Mouse (Mus musculus): Measurements from ENCODE around the gene Eras. TPM values are rescaled to one million over a fixed set of nuclear protein-coding genes. Genes with fewer than 3 reads are reported as not detected.
A peak's percentile ranks its signal among the peaks of the same experiment; 100 is the strongest.

The Eras gene
- polyA plus RNA-seq, 1 experiment from 2014 or later, result not detected

DNA sequence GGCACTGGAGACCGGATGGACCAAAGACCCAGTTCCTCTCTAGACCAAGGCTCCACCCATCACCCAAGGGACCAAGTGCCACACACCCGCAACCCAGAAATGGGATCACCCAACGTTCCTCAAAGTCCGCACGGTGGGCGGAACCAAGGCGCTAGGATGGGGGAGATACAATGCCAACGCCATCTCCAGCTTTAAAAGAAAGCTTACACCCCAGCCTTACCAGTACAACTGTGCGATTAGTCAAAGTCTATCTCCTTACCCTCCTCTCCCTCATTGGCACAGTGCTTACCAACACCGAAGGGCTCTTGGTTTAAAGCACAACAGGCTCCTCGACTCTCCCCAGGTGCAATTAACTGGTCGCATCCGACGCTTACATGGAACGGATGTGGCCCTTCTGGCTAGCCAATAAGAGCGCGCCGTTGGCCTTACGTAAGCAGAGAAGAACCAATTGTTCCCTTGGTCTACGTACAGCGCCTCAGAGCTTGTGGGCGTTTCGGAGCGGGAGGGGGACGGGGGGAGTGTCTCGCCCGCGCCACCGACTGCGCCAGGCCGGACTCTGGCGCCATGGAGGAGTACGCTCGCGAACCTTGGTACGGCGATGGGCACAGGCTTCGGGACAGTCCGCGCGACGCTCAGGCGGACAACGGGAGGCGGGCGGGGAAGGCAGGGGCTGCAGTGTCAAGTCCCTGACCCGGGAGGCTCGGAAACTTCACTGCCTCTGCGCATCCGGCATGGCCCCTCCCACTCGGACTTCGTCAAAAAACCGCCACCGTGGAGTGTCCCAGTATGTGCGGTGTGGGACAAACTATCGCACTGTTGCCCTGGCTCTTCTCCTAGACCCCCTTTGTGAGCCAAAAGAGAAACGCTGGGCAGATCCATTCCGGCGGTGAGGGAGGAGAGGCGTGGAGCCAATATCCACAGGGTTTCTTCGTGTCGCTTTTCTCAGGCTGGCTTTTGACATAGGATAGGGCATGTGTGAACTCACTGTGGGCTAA, 29.2 kb downstream of the Eras start, which contains the start of the genes Pqbp1 and Timm17b:
TSS of gene Pqbp1 (minus strand) at position 390 of the 995 bp plus-strand sequence.
TSS of gene Timm17b (plus strand) at position 478 of the 995 bp plus-strand sequence.
- H3K27ac ChIP-seq, result peak within 1 kb of the TSS; percentile 86
- peak within 1 kb of the TSS; percentile 64 for H3K4me3 ChIP-seq
- WGBS, result 12% methylated on average over 62 of the region's 62 CpGs
- peaks cover 33% of the 10 kb centered on the region for H3K36me3 ChIP-seq
- H3K4me1 ChIP-seq, result 0 out of 2 replicates have a peak, but pooled peaks cover 4% of the 10 kb centered on the region
- H3K27me3 ChIP-seq (ENCODE audit: low read depth, poor library complexity, severe bottlenecking), result no peaks in the 10 kb centered on the region
- no peaks in the 10 kb centered on the region for H3K9me3 ChIP-seq (replicated peaks)
- DNase-seq (ENCODE audit: low spot score), result peak; percentile 81

DNA sequence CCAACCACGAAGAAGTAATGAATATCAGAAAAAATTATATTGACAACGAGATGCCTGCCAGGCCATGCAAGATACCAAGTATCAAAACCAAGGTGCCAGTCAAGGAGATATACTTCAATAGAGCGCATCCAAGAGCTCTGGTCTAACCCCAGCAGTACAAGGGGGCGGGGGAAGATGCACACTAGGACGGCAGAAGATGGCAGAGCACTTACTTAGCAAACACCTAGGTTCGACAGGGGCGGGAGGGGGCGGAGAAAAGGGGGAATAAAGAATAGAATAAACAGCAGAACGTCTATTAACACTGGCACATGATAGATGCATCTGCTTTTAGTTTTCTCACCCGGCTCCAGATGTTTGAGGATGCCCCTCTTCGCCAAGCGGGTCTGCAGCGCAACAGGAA, 30.2 kb downstream of the Eras start:
- Histone ChIP-seq H3K27ac (peak overlapping the region; percentile 86; the same call in 1 of the 2 replicates), H3K4me1 (0 out of 2 replicates have a peak, but pooled peaks cover 4% of the 10 kb centered on the region), H3K9me3 (replicated peaks) (no peaks in the 10 kb centered on the region), H3K4me3 (peak overlapping the region; percentile 64), H3K27me3 (ENCODE audit: low read depth, poor library complexity, severe bottlenecking) (no peaks in the 10 kb centered on the region), H3K36me3 (peaks cover 40% of the 10 kb centered on the region)
- DNase-seq (ENCODE audit: low spot score), result no peak
- WGBS, result 28% methylated on average over 13 of the region's 13 CpGs

DNA sequence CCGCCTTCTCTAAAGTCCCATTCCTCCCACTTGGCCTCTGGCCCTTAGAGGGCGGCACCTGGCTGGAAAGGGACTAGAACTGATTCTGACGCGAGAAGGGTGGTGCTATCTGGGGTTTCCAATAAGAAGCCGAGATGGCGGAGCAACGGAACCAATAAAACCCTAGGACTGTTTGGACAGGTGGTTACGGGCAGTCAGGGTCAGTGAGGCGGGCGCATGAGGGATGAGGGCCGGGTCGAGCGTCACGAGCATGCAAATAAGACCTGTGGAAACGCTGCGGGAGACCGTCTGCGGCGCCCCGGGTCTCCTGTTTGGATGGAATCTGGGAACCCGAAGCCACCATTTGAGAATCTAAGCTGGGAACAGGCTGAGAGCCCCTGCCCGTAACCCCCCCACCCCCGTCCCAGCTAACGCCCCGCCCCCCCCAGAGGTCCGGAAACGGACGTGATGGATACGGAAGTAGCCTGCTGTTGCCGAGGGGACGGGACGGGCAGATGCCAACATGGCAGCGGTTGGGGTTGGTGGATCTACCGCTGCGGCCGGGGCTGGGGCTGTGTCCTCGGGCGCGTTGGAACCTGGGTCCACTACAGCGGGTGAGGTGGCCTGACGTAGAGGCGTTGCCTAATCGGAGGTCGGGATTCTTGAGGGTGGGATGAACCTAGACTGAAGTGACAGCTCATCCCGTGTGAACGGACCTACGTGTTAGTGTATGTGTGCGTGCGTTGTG, 44.4 kb downstream of the Eras start, which contains the start of gene Slc35a2:
TSS of gene Slc35a2 (plus strand) at position 188 of the 727 bp plus-strand sequence.
- Histone ChIP-seq H3K27ac (peak within 1 kb of the TSS; percentile 78), H3K9me3 (replicated peaks) (no peaks in the 10 kb centered on the region), H3K36me3 (peaks cover 9% of the 10 kb centered on the region; the same call in 1 of the 2 replicates), H3K27me3 (ENCODE audit: low read depth, poor library complexity, severe bottlenecking) (no peaks in the 10 kb centered on the region), H3K4me1 (no peaks in the 10 kb centered on the region), H3K4me3 (peak within 1 kb of the TSS; percentile 64)
- WGBS, result 14% methylated on average over 49 of the region's 49 CpGs
- DNase-seq (ENCODE audit: low spot score), result peak; percentile 79

DNA sequence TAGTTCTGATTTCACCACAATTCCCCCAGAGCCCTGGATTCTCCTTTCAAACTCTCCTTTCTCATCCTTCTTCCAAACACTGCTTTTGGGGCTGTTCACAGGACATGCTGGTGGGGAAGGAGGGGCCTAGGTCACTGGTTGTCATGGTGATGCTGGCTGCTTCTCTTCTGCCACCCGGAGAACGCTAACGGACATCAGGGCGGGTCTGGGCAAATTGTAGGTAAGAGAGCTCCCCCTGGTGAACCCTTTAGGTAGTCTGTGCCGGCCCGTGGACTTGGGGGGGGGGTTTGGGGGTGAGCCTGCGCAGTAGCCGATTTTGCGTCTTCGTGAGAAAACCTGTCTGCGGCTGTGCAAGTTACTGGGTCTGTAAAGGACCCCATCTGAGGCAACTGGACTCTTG, 48.6 kb downstream of the Eras start:
- peak overlapping the region; percentile 27 for H3K4me3 ChIP-seq
- 20% methylated on average over 11 of the region's 11 CpGs for WGBS
- H3K27ac ChIP-seq, result no peak overlapping the region
- peak; percentile 57 for DNase-seq (ENCODE audit: low spot score)
- H3K9me3 ChIP-seq (replicated peaks), result no peaks in the 10 kb centered on the region
- H3K36me3 ChIP-seq, result peaks cover 4% of the 10 kb centered on the region; the same call in 1 of the 2 replicates
- H3K4me1 ChIP-seq, result peaks cover 6% of the 10 kb centered on the region; the same call in 1 of the 2 replicates
- peaks cover 4% of the 10 kb centered on the region; the same call in 1 of the 2 replicates for H3K27me3 ChIP-seq (ENCODE audit: low read depth, poor library complexity, severe bottlenecking)

DNA sequence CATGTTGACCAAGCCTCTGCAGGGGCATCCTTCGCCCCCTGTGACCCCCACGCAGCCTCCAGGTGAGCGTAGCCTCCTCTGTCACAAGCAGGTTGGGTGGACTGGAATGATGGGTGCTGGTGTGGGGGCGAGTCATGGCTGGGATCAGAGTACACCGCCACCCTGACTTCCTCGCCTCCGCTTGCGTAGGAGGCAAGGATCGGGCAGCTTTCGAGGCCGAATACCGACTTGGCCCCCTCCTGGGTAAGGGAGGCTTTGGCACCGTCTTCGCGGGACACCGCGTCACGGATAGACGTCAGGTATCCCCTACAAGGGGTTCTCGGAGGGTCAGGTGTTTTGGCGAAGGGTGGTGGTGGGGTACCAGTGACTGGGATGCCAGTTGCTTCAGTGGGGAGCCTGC, 49.9 kb downstream of the Eras start:
- Histone ChIP-seq H3K36me3 (peaks cover 16% of the 10 kb centered on the region), H3K27ac (peak overlapping the region; percentile 62; the same call in 1 of the 2 replicates), H3K9me3 (replicated peaks) (no peaks in the 10 kb centered on the region), H3K27me3 (ENCODE audit: low read depth, poor library complexity, severe bottlenecking) (peaks cover 4% of the 10 kb centered on the region; the same call in 1 of the 2 replicates), H3K4me1 (peaks cover 6% of the 10 kb centered on the region; the same call in 1 of the 2 replicates), H3K4me3 (peak overlapping the region; percentile 60)
- DNase-seq (ENCODE audit: low spot score), result peak; percentile 31
- 9% methylated on average over 20 of the region's 21 CpGs for WGBS

DNA sequence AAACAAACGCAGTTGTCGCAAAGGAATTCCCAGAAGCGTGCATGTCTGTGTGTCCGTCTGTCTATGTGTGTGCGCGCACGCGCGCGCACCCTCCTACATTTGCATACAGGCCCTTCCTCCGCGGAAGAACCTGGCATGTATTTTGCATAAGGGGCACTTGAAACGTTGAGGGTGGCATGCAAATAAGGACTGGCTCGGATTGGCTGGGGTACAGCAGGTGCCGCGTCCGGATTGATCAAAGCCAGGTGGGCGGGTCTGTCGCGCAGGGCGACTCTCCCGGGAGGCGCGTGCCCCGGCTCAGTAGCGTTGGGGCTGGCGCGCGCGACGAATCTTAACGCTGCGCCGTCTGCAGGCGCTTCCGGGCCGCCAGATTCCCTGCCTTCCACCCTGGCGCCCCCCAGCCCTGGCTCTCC, 50.4 kb downstream of the Eras start, which contains the start of gene Pim2:
TSS of gene Pim2 (plus strand) at position 256 of the 413 bp plus-strand sequence.
- Histone ChIP-seq H3K36me3 (peaks cover 21% of the 10 kb centered on the region), H3K27ac (peak within 1 kb of the TSS; percentile 62; the same call in 1 of the 2 replicates), H3K27me3 (ENCODE audit: low read depth, poor library complexity, severe bottlenecking) (peaks cover 4% of the 10 kb centered on the region; the same call in 1 of the 2 replicates), H3K9me3 (replicated peaks) (no peaks in the 10 kb centered on the region), H3K4me3 (peak within 1 kb of the TSS; percentile 60), H3K4me1 (peaks cover 6% of the 10 kb centered on the region; the same call in 1 of the 2 replicates)
- 16% methylated on average over 37 of the region's 38 CpGs for WGBS
- DNase-seq (ENCODE audit: low spot score), result peak; percentile 83

Other genes with a start within 250 kb of the Eras start
- 0.08 and 0.13 TPM in 2 replicates for gene Magix, start 247.4 kb downstream of the Eras start, polyA plus RNA-seq (2016; fragmentation: Nextera tagmentation; extraction: Ambion mirVana)
- gene Gpkow, start 231.5 kb downstream of the Eras start, polyA plus RNA-seq (2016; fragmentation: Nextera tagmentation; extraction: Ambion mirVana), result 40.5 and 48.2 TPM in 2 replicates
- 18.1 and 20.8 TPM in 2 replicates for gene Wdr45, start 214.3 kb downstream of the Eras start, polyA plus RNA-seq (2016; fragmentation: Nextera tagmentation; extraction: Ambion mirVana)
- not detected in 2 replicates for gene Gm45208, start 206.4 kb downstream of the Eras start, polyA plus RNA-seq (2016; fragmentation: Nextera tagmentation; extraction: Ambion mirVana)
- 74.0 and 79.0 TPM in 2 replicates for gene Praf2, start 200.2 kb downstream of the Eras start, polyA plus RNA-seq (2016; fragmentation: Nextera tagmentation; extraction: Ambion mirVana)
- 21.8 and 21.9 TPM in 2 replicates for gene Ccdc120, start 177.7 kb downstream of the Eras start, polyA plus RNA-seq (2016; fragmentation: Nextera tagmentation; extraction: Ambion mirVana)
- 26.0 and 26.8 TPM in 2 replicates for gene Tfe3, start 166.0 kb downstream of the Eras start, polyA plus RNA-seq (2016; fragmentation: Nextera tagmentation; extraction: Ambion mirVana)
- 29.5 and 36.3 TPM in 2 replicates for gene Gripap1, start 138.8 kb downstream of the Eras start, polyA plus RNA-seq (2016; fragmentation: Nextera tagmentation; extraction: Ambion mirVana)
- gene Kcnd1, start 106.3 kb downstream of the Eras start, polyA plus RNA-seq (2016; fragmentation: Nextera tagmentation; extraction: Ambion mirVana), result 0.85 and 1.2 TPM in 2 replicates
- gene Otud5, start 87.2 kb downstream of the Eras start, polyA plus RNA-seq (2016; fragmentation: Nextera tagmentation; extraction: Ambion mirVana), result 41.4 and 47.5 TPM in 2 replicates
- 6.2 TPM in 2 replicates for gene Pim2, start 50.3 kb downstream of the Eras start, polyA plus RNA-seq (2016; fragmentation: Nextera tagmentation; extraction: Ambion mirVana)
- 23.3 and 24.0 TPM in 2 replicates for gene Slc35a2, start 44.6 kb downstream of the Eras start, polyA plus RNA-seq (2016; fragmentation: Nextera tagmentation; extraction: Ambion mirVana)
- gene Pqbp1, start 29.3 kb downstream of the Eras start, polyA plus RNA-seq (2016; fragmentation: Nextera tagmentation; extraction: Ambion mirVana), result 131 and 140 TPM in 2 replicates
- gene Timm17b, start 29.2 kb downstream of the Eras start, polyA plus RNA-seq (2016; fragmentation: Nextera tagmentation; extraction: Ambion mirVana), result 167 and 187 TPM in 2 replicates
- gene Gm10491, start 20.8 kb downstream of the Eras start, polyA plus RNA-seq (2016; fragmentation: Nextera tagmentation; extraction: Ambion mirVana), result not detected in 2 replicates
- gene Gm10490, start 19.1 kb downstream of the Eras start, polyA plus RNA-seq (2016; fragmentation: Nextera tagmentation; extraction: Ambion mirVana), result not detected in 2 replicates
- gene Pcsk1n, start 8.8 kb downstream of the Eras start, polyA plus RNA-seq (2016; fragmentation: Nextera tagmentation; extraction: Ambion mirVana), result 0.06 and 0.13 TPM in 2 replicates
- 39.6 and 52.8 TPM in 2 replicates for gene Hdac6, start 19.3 kb upstream of the Eras start, polyA plus RNA-seq (2016; fragmentation: Nextera tagmentation; extraction: Ambion mirVana)
- 4.1 and 6.3 TPM in 2 replicates for gene Gata1, start 49.5 kb upstream of the Eras start, polyA plus RNA-seq (2016; fragmentation: Nextera tagmentation; extraction: Ambion mirVana)
- gene Glod5, start 89.9 kb upstream of the Eras start, polyA plus RNA-seq (2016; fragmentation: Nextera tagmentation; extraction: Ambion mirVana), result not detected in 2 replicates
- gene Suv39h1, start 146.2 kb upstream of the Eras start, polyA plus RNA-seq (2016; fragmentation: Nextera tagmentation; extraction: Ambion mirVana), result 106 and 111 TPM in 2 replicates
- gene Was, start 161.9 kb upstream of the Eras start, polyA plus RNA-seq (2016; fragmentation: Nextera tagmentation; extraction: Ambion mirVana), result 0.14 and 0.18 TPM in 2 replicates
- 13.9 and 18.7 TPM in 2 replicates for gene Wdr13, start 204.3 kb upstream of the Eras start, polyA plus RNA-seq (2016; fragmentation: Nextera tagmentation; extraction: Ambion mirVana)
- gene Rbm3, start 217.3 kb upstream of the Eras start, polyA plus RNA-seq (2016; fragmentation: Nextera tagmentation; extraction: Ambion mirVana), result 505 and 510 TPM in 2 replicates
- 12.5 and 12.7 TPM in 2 replicates for gene Tbc1d25, start 247.6 kb upstream of the Eras start, polyA plus RNA-seq (2016; fragmentation: Nextera tagmentation; extraction: Ambion mirVana)